Mouse (Mus musculus) intestine, postnatal 0 days (tissue): Measurements from ENCODE around the gene Hdac4. TPM values are rescaled to one million over a fixed set of nuclear protein-coding genes. Genes with fewer than 3 reads are reported as not detected.

ENCODE experiments used
- ATAC-seq: fragments of 200-750 bp; cut with Nextera tagmentation; 2 replicates; pipeline ENCODE4 v1.8.0; 2017; ENCODE audit warnings: mild to moderate bottlenecking, moderate TSS enrichment, moderate library complexity
- H3K27ac ChIP-seq: fragments of 300-500 bp; sonication (generic); 2 replicates; pipeline ENCODE4 v1.5.1; 2014; ENCODE audit warnings: mild to moderate bottlenecking, low read depth, low read length, moderate library complexity
- H3K27me3 ChIP-seq: fragments of 300-500 bp; sonication (generic); replicated peaks from 2 replicates; pipeline ENCODE4 v1.6.1; 2014; ENCODE audit warnings: low read length, mixed read lengths; ENCODE audit not compliant: control insufficient read depth, insufficient read depth
- H3K36me3 ChIP-seq: fragments of 300-500 bp; sonication (generic); 2 replicates; pipeline ENCODE4 v1.6.1; 2014; ENCODE audit warnings: mild to moderate bottlenecking, moderate library complexity; ENCODE audit not compliant: control insufficient read depth, insufficient read depth
- H3K4me1 ChIP-seq: fragments of 300-500 bp; sonication (generic); replicated peaks from 2 replicates; pipeline ENCODE4 v1.6.1; 2014; ENCODE audit warnings: antibody characterized with exemption, low read length, mixed read lengths; ENCODE audit not compliant: control insufficient read depth, insufficient read depth
- H3K4me2 ChIP-seq: fragments of 300-500 bp; sonication (generic); replicated peaks from 2 replicates; pipeline ENCODE4 v1.6.1; 2014; ENCODE audit warnings: low read depth, mild to moderate bottlenecking, moderate library complexity
- H3K4me3 ChIP-seq: fragments of 300-500 bp; sonication (generic); 2 replicates; pipeline ENCODE4 v1.5.1; 2014; ENCODE audit warnings: low read depth, low read length
- H3K9ac ChIP-seq: fragments of 300-500 bp; sonication (generic); 2 replicates; pipeline ENCODE4 v1.6.1; 2014; ENCODE audit warnings: mild to moderate bottlenecking, low read depth, low read length
- H3K9me3 ChIP-seq: fragments of 300-500 bp; sonication (generic); 2 replicates; pipeline ENCODE4 v1.6.1; 2016; ENCODE audit warnings: mixed run types; ENCODE audit not compliant: control insufficient read depth
- CTCF ChIP-seq: sonication (generic); IDR thresholded peaks from 2 replicates; pipeline ENCODE4 v1.5.1; 2016; ENCODE audit warnings: low read depth, mild to moderate bottlenecking, control low read depth, antibody characterized with exemption, moderate library complexity
- WGBS: fragments of 180-500 bp; shearing (Covaris S2); extraction: QIAGEN DNeasy Blood & Tissue Kit; methylation state at CpG from one replicate; pipeline ENCODE4 v1.1.7; 2014; 5-methylcytosine and 5-hydroxymethylcytosine counted together
- polyA plus RNA-seq: library from polyadenylated mRNA; unstranded; fragments of >200 nt; fragmentation: Nextera tagmentation; extraction: Ambion mirVana; gene quantifications from 2 replicates; pipeline ENCODE4 v1.2.1, GENCODE M21; 2015

Gene Hdac4
- polyA plus RNA-seq, 1 experiment from 2014 or later: 6.7 TPM

- Histone ChIP-seq H3K4me2 (no peak overlapping the region), H3K27me3 (no peaks in the 10 kb centered on the region), H3K4me3 (no peak overlapping the region), H3K9ac (no peak overlapping the region), H3K4me1 (no peaks in the 10 kb centered on the region), H3K27ac (no peak overlapping the region), H3K36me3 (no peaks in the 10 kb centered on the region), H3K9me3 (no peaks in the 10 kb centered on the region)
- TF ChIP-seq CTCF: no peak
- ATAC-seq: no peak
Observed at GRCm38 (mm10) chr1:92050992-92051391, 144.5 kb downstream of the Hdac4 start.

GRCm38 (mm10) chr1:92050566-92050965, 144.9 kb downstream of the Hdac4 start:
- Histone ChIP-seq H3K4me1 (no peaks in the 10 kb centered on the region), H3K4me3 (no peak overlapping the region), H3K36me3 (no peaks in the 10 kb centered on the region), H3K27me3 (no peaks in the 10 kb centered on the region), H3K9ac (no peak overlapping the region), H3K9me3 (no peaks in the 10 kb centered on the region), H3K4me2 (no peak overlapping the region), H3K27ac (no peak overlapping the region)
- WGBS: 69% methylated on average over 3 of the region's 3 CpGs
- TF ChIP-seq CTCF: no peak
- ATAC-seq: no peak

DNA sequence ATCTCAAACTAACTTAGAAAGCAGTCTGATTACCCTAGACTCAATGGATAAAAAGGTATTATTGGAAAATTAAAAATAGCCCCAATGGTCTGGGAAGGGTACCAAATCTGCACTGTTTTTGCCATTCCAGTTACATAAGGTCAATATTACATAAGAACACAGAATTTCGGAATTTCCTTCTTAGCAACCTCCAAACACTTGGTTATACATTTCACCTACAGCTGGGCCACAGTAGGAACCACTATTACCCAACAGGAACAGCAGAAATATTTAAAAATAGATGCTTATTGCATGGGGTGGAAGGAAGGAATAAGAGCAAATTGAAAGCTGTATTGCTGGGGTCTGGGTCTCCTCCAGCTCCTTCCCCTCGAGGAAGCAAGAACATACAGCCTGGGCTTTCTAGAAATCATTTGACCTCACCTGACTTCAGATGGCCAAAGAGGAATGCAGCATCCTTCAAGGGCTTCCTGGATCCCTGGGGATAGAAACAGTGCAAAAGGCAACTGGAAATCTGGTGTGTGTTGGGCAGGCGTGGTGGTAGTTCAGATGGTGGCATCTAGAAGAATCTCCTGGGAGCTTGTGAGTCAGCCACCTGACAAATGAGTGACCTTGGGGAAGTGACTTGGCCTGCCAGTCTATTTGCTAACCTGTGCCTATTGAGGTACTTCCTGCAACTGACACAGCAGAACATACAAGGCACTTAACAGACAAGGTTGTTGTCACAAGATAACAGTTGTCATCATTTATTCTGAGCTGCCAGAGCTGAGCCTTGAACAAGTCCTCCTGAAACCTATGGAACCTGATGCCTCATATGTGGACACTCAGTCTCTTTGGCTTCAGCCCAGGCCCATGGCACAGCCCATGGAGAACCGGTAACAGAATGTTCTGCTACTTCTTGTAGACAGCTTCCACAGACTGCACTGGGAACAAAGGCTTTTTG, 146.8 kb downstream of the Hdac4 start:
- WGBS: 77% methylated on average over 4 of the region's 4 CpGs
- Histone ChIP-seq H3K36me3 (no peaks in the 10 kb centered on the region), H3K9ac (no peak overlapping the region), H3K4me3 (no peak overlapping the region), H3K4me2 (no peak overlapping the region), H3K27ac (no peak overlapping the region), H3K27me3 (no peaks in the 10 kb centered on the region), H3K4me1 (no peaks in the 10 kb centered on the region), H3K9me3 (no peaks in the 10 kb centered on the region)
- ATAC-seq: no peak
- TF ChIP-seq CTCF: no peak

GRCm38 (mm10) chr1:92045671-92046070, 149.8 kb downstream of the Hdac4 start:
- Histone ChIP-seq H3K36me3 (no peaks in the 10 kb centered on the region), H3K9me3 (no peaks in the 10 kb centered on the region), H3K4me2 (no peak overlapping the region), H3K4me3 (no peak overlapping the region), H3K9ac (no peak overlapping the region), H3K4me1 (no peaks in the 10 kb centered on the region), H3K27me3 (no peaks in the 10 kb centered on the region), H3K27ac (no peak overlapping the region)
- WGBS: 59% methylated on average over 1 of the region's 1 CpGs
- no peak for ATAC-seq
- TF ChIP-seq CTCF: no peak

DNA sequence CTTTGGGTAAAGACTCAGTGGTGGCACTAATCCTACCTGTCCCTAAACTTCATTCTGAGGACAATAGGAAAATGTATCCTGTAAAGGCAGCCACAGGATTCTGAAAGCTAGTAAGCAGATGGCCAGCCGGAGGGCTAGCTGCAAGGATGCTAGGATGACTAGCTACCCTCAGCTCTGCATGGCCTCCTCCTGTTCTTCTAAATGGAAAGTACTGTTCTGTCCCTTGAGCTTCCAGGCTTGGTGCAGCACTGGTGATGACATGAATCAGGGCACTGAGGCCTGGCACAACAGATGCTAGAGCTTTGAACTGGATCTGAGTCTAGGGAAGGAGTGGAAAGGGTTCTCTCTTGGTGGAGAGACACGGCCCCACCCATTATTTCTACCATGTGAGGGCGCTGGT, 150.6 kb downstream of the Hdac4 start:
- TF ChIP-seq CTCF: no peak
- 84% methylated on average over 3 of the region's 3 CpGs for WGBS
- ATAC-seq: no peak
- no peaks in the 10 kb centered on the region for H3K27me3 ChIP-seq
- H3K9me3 ChIP-seq: no peaks in the 10 kb centered on the region
- no peaks in the 10 kb centered on the region for H3K36me3 ChIP-seq
- H3K27ac ChIP-seq: no peak overlapping the region
- no peak overlapping the region for H3K4me2 ChIP-seq
- no peaks in the 10 kb centered on the region for H3K4me1 ChIP-seq
- no peak overlapping the region for H3K9ac ChIP-seq
- no peak overlapping the region for H3K4me3 ChIP-seq

DNA sequence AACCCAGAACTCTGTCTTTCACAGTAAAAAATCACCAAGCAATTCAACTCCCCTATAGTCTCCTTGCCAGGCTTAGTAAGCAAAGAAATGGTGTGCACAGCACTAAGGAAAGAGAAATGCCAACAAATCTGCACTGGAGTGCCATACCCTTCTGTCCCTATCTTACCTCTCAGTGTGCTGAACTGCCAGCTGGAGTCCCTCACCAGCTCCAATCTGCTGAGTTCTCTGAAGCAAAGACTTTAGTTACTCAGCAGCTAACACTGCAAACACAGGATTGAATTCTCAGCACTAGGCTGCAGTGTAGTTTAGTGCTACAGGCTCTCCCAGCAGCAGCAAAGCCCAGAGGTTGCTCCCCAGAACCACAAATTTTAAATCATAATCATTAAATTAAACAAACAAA, 151.5 kb downstream of the Hdac4 start:
- Histone ChIP-seq H3K27me3 (no peaks in the 10 kb centered on the region), H3K9me3 (no peaks in the 10 kb centered on the region), H3K4me1 (no peaks in the 10 kb centered on the region), H3K9ac (no peak overlapping the region), H3K36me3 (no peaks in the 10 kb centered on the region), H3K4me3 (no peak overlapping the region), H3K4me2 (no peak overlapping the region), H3K27ac (no peak overlapping the region)
- TF ChIP-seq CTCF: no peak
- ATAC-seq: no peak
